Mouse (Mus musculus) kidney, adult 2 months (tissue): ENCODE results near the gene Wdhd1. TPM values are rescaled to one million over a fixed set of nuclear protein-coding genes. Genes with fewer than 3 reads are reported as not detected.

Source experiments
- DNase-seq: peaks from one replicate; pipeline ENCODE4 v3.0.0; 2021
- H3K27ac ChIP-seq: fragments of 200-500 bp; 2 replicates; pipeline ENCODE4 v1.5.1; 2012; ENCODE audit warnings: low read depth, low read length, control low read depth, inconsistent platforms; ENCODE audit not compliant: insufficient read depth
- H3K27me3 ChIP-seq: fragments of 200-500 bp; replicated peaks from 2 replicates; pipeline ENCODE4 v1.6.1; 2012; ENCODE audit warnings: mild to moderate bottlenecking, moderate library complexity, low read length, inconsistent platforms; ENCODE audit not compliant: control insufficient read depth, insufficient read depth
- H3K36me3 ChIP-seq: fragments of 200-500 bp; 2 replicates; pipeline ENCODE4 v1.6.1; 2012; ENCODE audit warnings: mild to moderate bottlenecking, moderate library complexity, low read length, inconsistent platforms; ENCODE audit not compliant: control insufficient read depth, insufficient read depth
- H3K4me1 ChIP-seq: fragments of 200-500 bp; 2 replicates; pipeline ENCODE4 v1.6.1; 2011; ENCODE audit warnings: low read length; ENCODE audit not compliant: control insufficient read depth, insufficient read depth
- H3K4me3 ChIP-seq: fragments of 200-500 bp; 2 replicates; pipeline ENCODE4 v1.5.1; 2011; ENCODE audit warnings: mild to moderate bottlenecking, low read depth, low read length, control low read depth; ENCODE audit not compliant: insufficient read depth
- CTCF ChIP-seq: fragments of 200-500 bp; conservative IDR thresholded peaks from 2 replicates; pipeline ENCODE4 v1.5.1; 2011; ENCODE audit warnings: low read depth, mild to moderate bottlenecking, control low read depth, low read length, moderate library complexity, mixed read lengths; ENCODE audit not compliant: insufficient read depth, insufficient read length
- POLR2A ChIP-seq: fragments of 200-500 bp; IDR thresholded peaks from one replicate; pipeline ENCODE4 v1.6.1; 2011; ENCODE audit warnings: low read depth, low read length, control low read depth
- WGBS: fragments of 180-500 bp; shearing (Covaris S2); methylation state at CpG from one replicate; pipeline ENCODE4 v1.1.7; 2018; 5-methylcytosine and 5-hydroxymethylcytosine counted together
- polyA plus RNA-seq: library from polyadenylated mRNA; depleted of rRNA; stranded (reverse); fragments of >200 nt; gene quantifications from 2 replicates; pipeline ENCODE4 v1.2.3, GENCODE M21; 2012

Gene Wdhd1
- polyA plus RNA-seq, 1 experiment, result 0.48 TPM

DNA sequence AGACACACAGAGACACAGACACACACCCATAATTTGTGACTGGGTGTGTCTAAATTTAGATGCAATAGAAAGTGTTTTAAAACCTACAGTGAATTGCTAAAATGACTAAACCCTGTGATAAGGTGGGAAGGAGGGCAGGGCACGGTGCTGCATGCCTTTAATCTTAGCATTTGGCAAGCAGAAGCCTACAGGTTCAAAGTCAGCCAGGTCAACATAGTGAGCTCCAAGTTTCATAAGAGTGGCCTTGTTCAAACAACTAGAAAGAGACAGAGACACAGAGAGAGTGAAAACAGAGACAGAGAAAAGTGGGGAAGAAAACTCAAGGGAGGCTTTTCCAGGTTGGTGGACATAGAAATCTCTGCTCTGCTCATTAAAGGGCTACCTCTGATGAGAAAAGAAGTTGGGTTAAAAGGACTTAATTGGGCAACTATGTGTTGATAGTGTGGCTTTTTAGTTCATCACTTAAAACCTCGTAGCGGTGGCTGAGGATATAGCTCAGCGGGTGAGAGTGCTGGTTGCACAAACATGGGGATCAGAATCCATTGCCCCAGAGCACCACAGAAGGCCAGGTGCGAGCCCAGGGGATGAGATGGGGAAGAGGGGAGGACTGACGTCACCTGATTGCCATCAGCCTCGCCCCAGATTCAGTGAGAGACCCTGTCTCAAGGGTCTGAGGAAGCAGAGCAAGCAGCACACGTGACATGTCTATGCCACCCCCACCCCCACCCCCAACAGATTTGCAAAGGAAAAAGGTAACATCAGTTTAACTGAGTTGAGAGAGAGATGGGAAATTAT lies 56.2 kb downstream of the Wdhd1 start:
- DNase-seq, result no peak
- H3K4me1 ChIP-seq, result no peaks in the 10 kb centered on the region
- no peak overlapping the region for H3K4me3 ChIP-seq
- H3K36me3 ChIP-seq, result no peaks in the 10 kb centered on the region
- WGBS, result 86% methylated on average over 8 of the region's 8 CpGs
- no peak overlapping the region for H3K27ac ChIP-seq
- no peaks in the 10 kb centered on the region for H3K27me3 ChIP-seq
- TF ChIP-seq CTCF (no peak), POLR2A (no peak)

DNA sequence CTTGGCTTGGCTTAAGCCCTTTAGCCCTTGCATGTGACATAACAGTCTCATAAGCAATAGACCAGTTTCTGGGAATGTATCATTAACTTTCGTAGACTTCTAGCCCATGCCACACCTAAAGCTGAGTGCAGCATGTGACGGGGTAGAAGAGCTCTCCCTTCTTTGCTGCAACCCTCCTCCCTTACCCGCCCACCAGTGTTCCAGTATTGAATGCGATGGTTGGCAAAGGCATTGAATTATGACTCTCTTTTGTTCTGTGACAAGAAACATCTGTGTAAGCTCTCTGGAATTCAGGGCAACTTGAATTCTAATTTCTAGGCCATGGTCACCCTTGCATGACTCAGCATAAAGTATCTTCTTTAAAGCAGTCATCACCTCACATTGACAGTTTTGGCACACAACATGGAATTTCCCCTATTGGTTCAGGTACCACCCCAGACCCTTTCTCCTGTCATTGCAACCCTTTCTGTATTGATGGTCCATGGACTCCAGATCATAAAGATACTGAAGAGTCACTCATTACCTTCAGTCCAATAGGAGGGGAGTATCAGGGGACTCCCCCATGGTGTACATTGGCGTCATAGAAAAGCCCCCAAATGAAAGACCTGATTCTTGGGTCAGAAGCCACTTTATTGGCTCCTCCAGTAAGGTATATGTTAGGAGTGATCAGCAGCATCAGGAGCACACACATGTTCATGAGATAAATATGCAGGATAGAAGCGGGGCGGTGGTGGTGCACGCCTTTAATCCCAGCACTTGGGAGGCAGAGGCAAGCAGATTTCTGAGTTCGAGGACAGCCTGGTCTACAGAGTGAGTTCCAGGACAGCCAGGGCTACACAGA lies 57.7 kb downstream of the Wdhd1 start:
- 81% methylated on average over 9 of the region's 9 CpGs for WGBS
- no peak for DNase-seq

DNA sequence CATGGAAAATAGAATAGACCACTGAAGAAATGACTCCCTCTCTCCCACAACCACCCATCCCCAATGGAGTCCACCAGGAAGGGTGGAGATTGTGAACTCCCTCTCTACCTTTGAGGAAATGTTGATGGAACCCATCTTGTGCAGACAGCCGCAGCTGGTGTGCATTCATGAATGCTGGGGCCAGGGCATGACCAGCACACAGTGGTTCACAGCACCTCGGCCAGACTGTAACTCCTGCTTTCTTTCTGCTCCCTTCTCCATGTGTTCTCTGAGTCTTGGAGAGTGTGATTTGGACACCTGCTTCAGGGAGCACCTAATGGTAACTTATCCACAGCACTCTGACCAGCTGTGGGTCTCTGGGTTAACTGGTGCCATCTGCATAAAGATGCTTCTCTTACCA lies 60.1 kb downstream of the Wdhd1 start:
- no peak for DNase-seq
- no peaks in the 10 kb centered on the region for H3K27me3 ChIP-seq
- H3K27ac ChIP-seq, result no peak overlapping the region
- no peaks in the 10 kb centered on the region for H3K4me1 ChIP-seq
- TF ChIP-seq CTCF, result no peak
- TF ChIP-seq POLR2A, result no peak
- H3K36me3 ChIP-seq, result no peaks in the 10 kb centered on the region
- no peak overlapping the region for H3K4me3 ChIP-seq
- WGBS, result 92% methylated on average over 2 of the region's 2 CpGs

More for the DNA sequence above, 57.7 kb downstream of the Wdhd1 start:
- H3K4me1 ChIP-seq, result no peaks in the 10 kb centered on the region
- no peak overlapping the region for H3K4me3 ChIP-seq
- no peaks in the 10 kb centered on the region for H3K27me3 ChIP-seq
- no peak for TF ChIP-seq CTCF
- no peak for TF ChIP-seq POLR2A
- no peaks in the 10 kb centered on the region for H3K36me3 ChIP-seq
- no peak overlapping the region for H3K27ac ChIP-seq

DNA sequence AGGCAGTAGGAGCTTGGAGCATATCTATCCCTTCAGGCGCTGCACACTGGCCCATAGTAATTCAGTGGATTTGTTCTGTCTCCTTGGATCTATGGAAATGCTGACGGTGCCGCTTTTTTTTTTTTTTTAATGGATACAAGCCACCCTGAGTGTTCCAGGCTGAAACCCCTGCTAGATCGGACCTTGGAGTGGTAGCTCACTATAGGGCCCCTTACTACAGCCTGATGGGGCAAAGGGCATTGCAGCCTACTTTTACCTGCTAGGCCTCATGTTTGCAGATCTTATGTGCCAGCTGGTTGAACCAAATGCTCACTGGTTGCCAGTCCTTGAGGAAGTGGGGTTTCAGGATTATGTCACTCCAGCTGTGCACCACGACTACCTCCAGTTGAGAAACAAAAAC lies 62.3 kb downstream of the Wdhd1 start:
- TF ChIP-seq POLR2A (no peak), CTCF (no peak)
- Histone ChIP-seq H3K4me3 (no peak overlapping the region), H3K36me3 (no peaks in the 10 kb centered on the region), H3K27me3 (no peaks in the 10 kb centered on the region), H3K27ac (no peak overlapping the region), H3K4me1 (no peaks in the 10 kb centered on the region)
- 75% methylated on average over 5 of the region's 5 CpGs for WGBS
- no peak for DNase-seq

DNA sequence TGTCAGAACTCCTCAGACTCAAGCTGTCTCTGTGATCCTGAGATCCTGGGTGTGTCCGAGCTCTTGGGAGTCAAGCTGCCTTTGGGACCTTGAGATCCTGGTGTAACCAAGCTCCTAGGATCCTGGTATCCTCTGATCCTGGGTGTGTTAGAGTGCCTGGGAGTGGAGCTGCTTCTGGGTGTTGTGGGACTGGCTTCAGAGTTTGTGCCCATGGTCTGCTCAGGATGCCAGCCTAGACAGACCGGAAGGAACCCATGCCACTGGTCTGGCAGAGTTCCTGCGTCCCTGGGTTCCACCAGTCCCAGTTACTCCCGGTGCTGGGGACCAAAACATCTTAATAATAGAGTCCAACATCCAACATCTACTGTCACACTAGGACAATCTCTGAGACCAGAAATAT lies 63.4 kb downstream of the Wdhd1 start:
- H3K4me3 ChIP-seq, result no peak overlapping the region
- no peak for DNase-seq
- WGBS, result 83% methylated on average over 4 of the region's 4 CpGs

DNA sequence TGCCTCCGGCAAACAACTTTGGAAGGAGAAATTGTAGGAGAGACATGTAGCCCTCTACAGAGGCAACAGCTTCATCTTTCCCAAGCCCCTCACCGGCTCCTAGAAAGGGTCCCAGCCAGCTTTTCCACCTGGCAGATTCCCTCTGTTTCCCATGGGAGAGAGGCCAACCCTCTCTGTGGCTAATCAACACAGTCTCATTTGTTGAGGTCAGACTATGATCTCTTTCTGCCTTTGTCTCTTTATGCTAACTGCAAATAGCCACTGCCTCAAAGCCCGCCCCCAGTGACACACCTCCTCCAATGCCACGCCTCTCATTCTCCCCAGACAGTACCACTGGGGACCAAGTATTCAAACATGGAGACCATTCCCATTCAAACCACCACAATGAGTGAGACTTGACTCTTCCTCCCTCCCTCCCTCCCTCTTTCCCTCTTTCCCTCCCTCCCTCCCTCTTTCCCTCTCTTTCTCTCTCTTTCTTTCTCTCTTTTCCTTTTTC lies 66.9 kb downstream of the Wdhd1 start:
- H3K27ac ChIP-seq, result no peak overlapping the region
- no peak for TF ChIP-seq CTCF
- no peak for TF ChIP-seq POLR2A
- DNase-seq, result no peak
- no peak overlapping the region for H3K4me3 ChIP-seq
- no peaks in the 10 kb centered on the region for H3K4me1 ChIP-seq
- no peaks in the 10 kb centered on the region for H3K36me3 ChIP-seq
- 91% methylated on average over 4 of the region's 4 CpGs for WGBS
- no peaks in the 10 kb centered on the region for H3K27me3 ChIP-seq

More for the DNA sequence above, 63.4 kb downstream of the Wdhd1 start:
- no peaks in the 10 kb centered on the region for H3K27me3 ChIP-seq
- H3K4me1 ChIP-seq, result no peaks in the 10 kb centered on the region
- no peaks in the 10 kb centered on the region for H3K36me3 ChIP-seq
- TF ChIP-seq POLR2A, result no peak
- no peak for TF ChIP-seq CTCF
- no peak overlapping the region for H3K27ac ChIP-seq
